12 mouse cellular contexts compared by ENCODE assay signal in genomic region chr7:96986795-96987445, GRCm38 (mm10). TPM values are rescaled to one million over a fixed set of nuclear protein-coding genes. Genes with fewer than 3 reads are reported as not detected.
DNase-seq lines count a peak whose midpoint lies in the region; ATAC-seq lines count a peak whose summit lies in the region.
"Had no signal": no experiment of that assay in that cellular context is flagged by ENCODE, and none has a peak within 500 bp of the region (broad histone marks: within the 10 kb centered on the region; RNA-seq: fewer than 3 reads in every experiment).

No protein-coding gene starts in this region.

- no peak overlapping the region for H3K4me3 ChIP-seq in forebrain, embryonic 11.5 days (ENCODE audit: low read depth, low read length)

- H3K4me1 ChIP-seq in forebrain, embryonic 11.5 days (replicated peaks; ENCODE audit: control insufficient read depth, insufficient read depth, low read length), result peaks cover 8% of the 10 kb centered on the region

- no peaks in the 10 kb centered on the region for H3K27me3 ChIP-seq in forebrain, embryonic 11.5 days (ENCODE audit: control insufficient read depth, insufficient read depth, low read length)
- no peaks in the 10 kb centered on the region for H3K27me3 ChIP-seq in splenic B cell, adult 2 months (ENCODE audit: control insufficient read depth, insufficient read depth, low read length, poor library complexity, severe bottlenecking)

- H3K9me3 ChIP-seq in forebrain, embryonic 11.5 days (ENCODE audit: control insufficient read depth, low read length), result no peaks in the 10 kb centered on the region
- H3K9me3 ChIP-seq: G1E had no signal

- 0 out of 2 replicates have a peak overlapping the region, but pooled peaks have one; percentile 11 for H3K4me2 ChIP-seq in forebrain, embryonic 11.5 days (ENCODE audit: low read depth, low read length, severe bottlenecking)
- H3K4me2 ChIP-seq: lung, embryonic 14.5 days had no signal

- H3K9ac ChIP-seq in forebrain, embryonic 11.5 days (ENCODE audit: low read length), result no peak overlapping the region
- H3K9ac ChIP-seq: lung, embryonic 14.5 days had no signal

- peak; percentile 69 for ATAC-seq in forebrain, embryonic 11.5 days (replicated peaks; ENCODE audit: low FRiP score)
- ATAC-seq in megakaryocyte, adult 5-6 weeks (ENCODE audit: poor library complexity, severe bottlenecking), result peak; percentile 62

- DNase-seq in right cerebral cortex, postnatal 4 days, result peak; percentile 22
- DNase-seq in right cerebral cortex, adult 2 months (ENCODE audit: low spot score in 2 of 2), result no peak
- peak; percentile 74 for DNase-seq in forebrain, embryonic 11.5 days (ENCODE audit: low spot score)
- DNase-seq in splenic B cell, adult 2 months (ENCODE audit: low read depth, low spot score), result peak; percentile 4
- DNase-seq in adrenal gland, postnatal 4 days (ENCODE audit: low spot score in 2 of 2), result no peak
- no peak for DNase-seq in testis, postnatal 14 days (ENCODE audit: low spot score)
- DNase-seq in lung, adult 18-20 months, result no peak
- DNase-seq: adrenal gland, postnatal 10 days; cerebellum, postnatal 36 days; lung, embryonic 14.5 days had no signal

- H3K27ac ChIP-seq in forebrain, embryonic 11.5 days (ENCODE audit: low read depth, low read length), result no peak overlapping the region

- WGBS in forebrain, embryonic 11.5 days, result 40% methylated on average over 9 of the region's 9 CpGs

- H3K36me3 ChIP-seq in forebrain, embryonic 11.5 days (ENCODE audit: control insufficient read depth, insufficient read depth, low read length), result no peaks in the 10 kb centered on the region
- H3K36me3 ChIP-seq in splenic B cell, adult 2 months (ENCODE audit: control insufficient read depth, insufficient read depth, low read length, poor library complexity, severe bottlenecking), result no peaks in the 10 kb centered on the region

RNA-seq across cellular contexts. Expression of gene Nars2, which starts 35.6 kb away (rescaled TPM):
- polyA plus RNA-seq in forebrain, embryonic 11.5 days (2014; fragmentation: Nextera tagmentation; extraction: Ambion mirVana), result 28.2 and 29.6 TPM in 2 replicates
- total RNA-seq in megakaryocyte, adult 5-6 weeks (2015), result 2.6 and 3.1 TPM in 2 replicates
- total RNA-seq in megakaryocyte, adult 5-6 weeks (2017), result 3.3 and 4.0 TPM in 2 replicates
- total RNA-seq in adrenal gland, postnatal 4 days (2021), result 10 to 100 TPM; 20.6 TPM

Comparison
In these comparisons a context has a peak if more than half of its experiments do, and no peak if none do; other contexts are left out.
1. DNase-seq: peak in right cerebral cortex, postnatal 4 days (single experiment), forebrain, embryonic 11.5 days (single experiment) and splenic B cell, adult 2 months (single experiment); none in right cerebral cortex, adult 2 months (0 of 2), adrenal gland, postnatal 4 days (0 of 2), testis, postnatal 14 days (single experiment) and lung, adult 18-20 months (0 of 2).
2. RNA of gene Nars2, which starts 35.6 kb away (total RNA-seq): 20.6 TPM in adrenal gland, postnatal 4 days; 2.6 to 4.0 TPM in megakaryocyte, adult 5-6 weeks; every median in the first group is over 4 times any median in the second.